In genomic region chr10:67566104-67566503, GRCm38 (mm10) we compare ENCODE assay signal across 14 mouse cellular contexts. TPM values are rescaled to one million over a fixed set of nuclear protein-coding genes. Genes with fewer than 3 reads are reported as not detected.
DNase-seq lines count a peak whose midpoint lies in the region; ATAC-seq and TF ChIP-seq lines count a peak whose summit lies in the region.
"Had no signal": no experiment of that assay in that cellular context is flagged by ENCODE, and none has a peak within 500 bp of the region (broad histone marks: within the 10 kb centered on the region; RNA-seq: fewer than 3 reads in every experiment).

No protein-coding gene starts in this region.

- WGBS in forebrain, embryonic 11.5 days: 37% methylated on average over 8 of the region's 8 CpGs
- WGBS in forebrain, embryonic 15.5 days: 10% methylated on average over 8 of the region's 8 CpGs
- 52% methylated on average over 8 of the region's 8 CpGs for WGBS in midbrain, postnatal 0 days
- 46% methylated on average over 8 of the region's 8 CpGs for WGBS in midbrain, embryonic 16.5 days

- peak; percentile 54 for DNase-seq in forebrain, embryonic 11.5 days (ENCODE audit: low spot score)
- peak; percentile 25 for DNase-seq in midbrain, postnatal 0 days (ENCODE audit: low spot score)
- DNase-seq in retina, postnatal 7 days (ENCODE audit: low read depth, low spot score): peak; percentile 44
- no peak for DNase-seq in liver
- DNase-seq in right cerebral cortex, adult 18-20 months: no peak
- DNase-seq: cerebellum, adult 8-10 months; heart, adult 2 months; heart, postnatal 36 days; kidney, adult 11 months had no signal

- H3K4me1 ChIP-seq in forebrain, embryonic 11.5 days (replicated peaks; ENCODE audit: control insufficient read depth, insufficient read depth, low read length): no peaks in the 10 kb centered on the region
- peaks cover 3% of the 10 kb centered on the region; the same call in 1 of the 2 replicates for H3K4me1 ChIP-seq in forebrain, embryonic 15.5 days
- H3K4me1 ChIP-seq in midbrain, postnatal 0 days (ENCODE audit: insufficient read depth, low read length): no peaks in the 10 kb centered on the region
- H3K4me1 ChIP-seq in midbrain, embryonic 16.5 days (ENCODE audit: control insufficient read depth, insufficient read depth, low read length): no peaks in the 10 kb centered on the region
- H3K4me1 ChIP-seq: liver, embryonic 15.5 days had no signal

- no peak overlapping the region for H3K27ac ChIP-seq in forebrain, embryonic 11.5 days (ENCODE audit: low read depth, low read length)
- no peak overlapping the region for H3K27ac ChIP-seq in forebrain, embryonic 15.5 days (replicated peaks)
- no peak overlapping the region for H3K27ac ChIP-seq in midbrain, postnatal 0 days (ENCODE audit: low read depth, low read length)
- H3K27ac ChIP-seq in midbrain, embryonic 16.5 days (ENCODE audit: low read length): no peak overlapping the region
- H3K27ac ChIP-seq: heart, adult 2 months; liver, embryonic 15.5 days; midbrain, embryonic 12.5 days had no signal

- peaks cover 69% of the 10 kb centered on the region for H3K27me3 ChIP-seq in forebrain, embryonic 11.5 days (ENCODE audit: control insufficient read depth, insufficient read depth, low read length)
- H3K27me3 ChIP-seq in forebrain, embryonic 15.5 days: peaks cover 68% of the 10 kb centered on the region
- H3K27me3 ChIP-seq in midbrain, postnatal 0 days (ENCODE audit: insufficient read depth, low read length): no peaks in the 10 kb centered on the region
- peaks cover 2% of the 10 kb centered on the region for H3K27me3 ChIP-seq in midbrain, embryonic 16.5 days (ENCODE audit: control insufficient read depth, insufficient read depth, low read depth, low read length)
- H3K27me3 ChIP-seq: liver, embryonic 15.5 days had no signal

- no peak overlapping the region for H3K4me2 ChIP-seq in forebrain, embryonic 11.5 days (ENCODE audit: low read depth, low read length, severe bottlenecking)
- H3K4me2 ChIP-seq in forebrain, embryonic 15.5 days (replicated peaks): no peak overlapping the region
- H3K4me2 ChIP-seq in midbrain, postnatal 0 days (ENCODE audit: low read depth, low read length, poor library complexity, severe bottlenecking): no peak overlapping the region
- H3K4me2 ChIP-seq in midbrain, embryonic 16.5 days (ENCODE audit: low read length): no peak overlapping the region
- H3K4me2 ChIP-seq: liver, embryonic 15.5 days; midbrain, embryonic 12.5 days had no signal

- ATAC-seq in forebrain, embryonic 11.5 days (replicated peaks; ENCODE audit: low FRiP score): peak; percentile 67; the same call in 1 of the 2 replicates
- ATAC-seq in forebrain, embryonic 15.5 days (replicated peaks): no peak
- no peak for ATAC-seq in midbrain, postnatal 0 days (ENCODE audit: low FRiP score)
- ATAC-seq in midbrain, embryonic 16.5 days: no peak
- peak; percentile 77 to 93 for ATAC-seq in hematopoietic stem cell, adult 5-6 weeks (replicated peaks in 1 of 2; ENCODE audit: insufficient read depth in 1 of 2, low FRiP score in 2 of 2, low TSS enrichment in 1 of 2, low read depth in 1 of 2, poor library complexity in 2 of 2, severe bottlenecking in 2 of 2)

- H3K36me3 ChIP-seq in forebrain, embryonic 11.5 days (ENCODE audit: control insufficient read depth, insufficient read depth, low read length): no peaks in the 10 kb centered on the region
- H3K36me3 ChIP-seq in forebrain, embryonic 15.5 days: no peaks in the 10 kb centered on the region
- H3K36me3 ChIP-seq in midbrain, postnatal 0 days (ENCODE audit: insufficient read depth, low read length): no peaks in the 10 kb centered on the region
- no peaks in the 10 kb centered on the region for H3K36me3 ChIP-seq in midbrain, embryonic 16.5 days (ENCODE audit: control insufficient read depth, insufficient read depth, low read length)
- H3K36me3 ChIP-seq: liver, embryonic 15.5 days; midbrain, embryonic 12.5 days had no signal

- H3K9me3 ChIP-seq in forebrain, embryonic 11.5 days (ENCODE audit: control insufficient read depth, low read length): no peaks in the 10 kb centered on the region
- no peaks in the 10 kb centered on the region for H3K9me3 ChIP-seq in forebrain, embryonic 15.5 days
- no peaks in the 10 kb centered on the region for H3K9me3 ChIP-seq in midbrain, postnatal 0 days (ENCODE audit: low read length)
- no peaks in the 10 kb centered on the region for H3K9me3 ChIP-seq in midbrain, embryonic 16.5 days (replicated peaks; ENCODE audit: control insufficient read depth, low read length, poor library complexity, severe bottlenecking)
- H3K9me3 ChIP-seq: liver, embryonic 15.5 days; midbrain, embryonic 12.5 days had no signal

- no peak overlapping the region for H3K4me3 ChIP-seq in forebrain, embryonic 11.5 days (ENCODE audit: low read depth, low read length)
- no peak overlapping the region for H3K4me3 ChIP-seq in forebrain, embryonic 15.5 days
- no peak overlapping the region for H3K4me3 ChIP-seq in midbrain, postnatal 0 days (ENCODE audit: low read depth, low read length)
- H3K4me3 ChIP-seq in midbrain, embryonic 16.5 days (ENCODE audit: low read depth, low read length): no peak overlapping the region
- H3K4me3 ChIP-seq: heart, adult 2 months; liver, embryonic 15.5 days; midbrain, embryonic 12.5 days had no signal

- H3K9ac ChIP-seq in forebrain, embryonic 11.5 days (ENCODE audit: low read length): no peak overlapping the region
- no peak overlapping the region for H3K9ac ChIP-seq in forebrain, embryonic 15.5 days (replicated peaks)
- H3K9ac ChIP-seq in midbrain, postnatal 0 days (replicated peaks; ENCODE audit: low read length, poor library complexity, severe bottlenecking): no peak overlapping the region
- no peak overlapping the region for H3K9ac ChIP-seq in midbrain, embryonic 16.5 days (ENCODE audit: low read depth, low read length)
- H3K9ac ChIP-seq: liver, embryonic 15.5 days; midbrain, embryonic 12.5 days had no signal

- TF ChIP-seq CTCF in midbrain, postnatal 0 days (IDR thresholded peaks at IDR 0.05): no peak

RNA-seq across cellular contexts. Expression of gene Ado, which starts 17.3 kb away (rescaled TPM):
- 60.8 and 62.9 TPM in 2 replicates for polyA plus RNA-seq in forebrain, embryonic 11.5 days (2014; fragmentation: Nextera tagmentation; extraction: Ambion mirVana)
- 69.4 and 73.0 TPM in 2 replicates for polyA plus RNA-seq in forebrain, embryonic 15.5 days (2015; fragmentation: Nextera tagmentation; extraction: Ambion mirVana)
- 56.2 and 58.5 TPM in 2 replicates for total RNA-seq in midbrain, postnatal 0 days (2014; rRNA removed)
- 50.9 and 53.5 TPM in 2 replicates for polyA plus RNA-seq in midbrain, postnatal 0 days (2015; fragmentation: Nextera tagmentation; extraction: Ambion mirVana)
- polyA plus RNA-seq in midbrain, embryonic 16.5 days (2015; fragmentation: Nextera tagmentation; extraction: Ambion mirVana): 77.2 and 77.3 TPM in 2 replicates
- 17.7 and 21.4 TPM in 2 replicates for total RNA-seq in hematopoietic stem cell, adult 5-6 weeks (2017)

RNA-seq across cellular contexts. Expression of gene Egr2, which starts 30.8 kb away (rescaled TPM):
- polyA plus RNA-seq in forebrain, embryonic 11.5 days (2014; fragmentation: Nextera tagmentation; extraction: Ambion mirVana): 0.29 TPM in 1 of 2 replicates, not detected in the other
- polyA plus RNA-seq in forebrain, embryonic 15.5 days (2015; fragmentation: Nextera tagmentation; extraction: Ambion mirVana): 0.29 TPM in 2 replicates
- total RNA-seq in midbrain, postnatal 0 days (2014; rRNA removed): 0.57 and 0.60 TPM in 2 replicates
- polyA plus RNA-seq in midbrain, postnatal 0 days (2015; fragmentation: Nextera tagmentation; extraction: Ambion mirVana): 0.35 and 0.60 TPM in 2 replicates
- polyA plus RNA-seq in midbrain, embryonic 16.5 days (2015; fragmentation: Nextera tagmentation; extraction: Ambion mirVana): 0.45 and 0.68 TPM in 2 replicates
- 8.5 and 8.8 TPM in 2 replicates for total RNA-seq in hematopoietic stem cell, adult 5-6 weeks (2017)

Comparison
In these comparisons a context has a peak if more than half of its experiments do, and no peak if none do; other contexts are left out.
1. ATAC-seq: peak in forebrain, embryonic 11.5 days (single experiment) and hematopoietic stem cell, adult 5-6 weeks (2 of 2); none in forebrain, embryonic 15.5 days (single experiment), midbrain, postnatal 0 days (single experiment) and midbrain, embryonic 16.5 days (single experiment).
2. DNase-seq: peak in forebrain, embryonic 11.5 days (single experiment), midbrain, postnatal 0 days (single experiment) and retina, postnatal 7 days (single experiment); none in liver (single experiment) and right cerebral cortex, adult 18-20 months (single experiment).